In the genomic region with DNA sequence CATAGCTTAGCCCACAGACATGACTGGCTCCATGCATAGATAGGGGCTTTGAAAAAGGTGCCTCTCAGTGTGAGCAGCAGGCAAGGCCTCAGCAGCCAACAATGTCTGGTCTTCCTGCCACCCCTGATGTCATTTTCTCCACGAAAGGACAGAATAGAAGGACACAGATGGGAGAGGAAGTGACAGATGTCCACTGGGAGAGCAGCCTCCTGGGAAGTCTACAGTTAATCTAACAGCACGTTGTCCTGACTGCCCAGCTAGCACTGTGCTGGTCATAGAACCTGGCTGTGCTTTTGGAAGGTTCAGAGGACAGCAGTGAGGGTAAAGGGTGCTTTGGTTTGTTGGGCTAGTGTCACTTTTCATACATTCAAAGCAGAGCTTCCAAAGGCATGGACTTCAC, we compare ENCODE assay signal across 35 mouse cellular contexts. TPM values are rescaled to one million over a fixed set of nuclear protein-coding genes. Genes with fewer than 3 reads are reported as not detected.
DNase-seq lines count a peak whose midpoint lies in the region; ATAC-seq and TF ChIP-seq lines count a peak whose summit lies in the region.
"Had no signal": no experiment of that assay in that cellular context is flagged by ENCODE, and none has a peak within 500 bp of the region (broad histone marks: within the 10 kb centered on the region; RNA-seq: fewer than 3 reads in every experiment).

No protein-coding gene starts in this region.

- no peak for TF ChIP-seq CTCF in forebrain, postnatal 0 days (IDR thresholded peaks at IDR 0.05; ENCODE audit: low read depth)

- no peaks in the 10 kb centered on the region for H3K9me3 ChIP-seq in forebrain, postnatal 0 days (ENCODE audit: low read length)
- no peaks in the 10 kb centered on the region for H3K9me3 ChIP-seq in forebrain, embryonic 15.5 days
- no peaks in the 10 kb centered on the region for H3K9me3 ChIP-seq in heart, embryonic 11.5 days (replicated peaks; ENCODE audit: control insufficient read depth, low read length)
- no peaks in the 10 kb centered on the region for H3K9me3 ChIP-seq in embryonic facial prominence, embryonic 14.5 days (ENCODE audit: control insufficient read depth, low read length)
- H3K9me3 ChIP-seq in heart, embryonic 16.5 days (replicated peaks; ENCODE audit: control insufficient read depth, low read length) = no peaks in the 10 kb centered on the region
- H3K9me3 ChIP-seq: forebrain, embryonic 10.5 days; hindbrain, embryonic 13.5 days; limb, embryonic 10.5 days; limb, embryonic 15.5 days had no signal

- DNase-seq in forebrain, postnatal 0 days = no peak
- DNase-seq in heart, postnatal 25 days (ENCODE audit: low spot score) = no peak
- no peak for DNase-seq in embryonic facial prominence, embryonic 14.5 days (ENCODE audit: low spot score)
- DNase-seq in adrenal gland, postnatal 25 days = no peak
- no peak for DNase-seq in frontal cortex, postnatal 25 days (ENCODE audit: low spot score in 2 of 2)
- DNase-seq: adrenal gland, postnatal 14 days; cerebellum, adult 18-20 months; cerebellum, postnatal 10 days; gastrocnemius, postnatal 14 days; kidney, adult 8-10 months; kidney, postnatal 4 days; lung, adult 2 months; lung, postnatal 10 days; midbrain, embryonic 14.5 days; right cerebral cortex, adult 18-20 months; spleen, adult 18-20 months; thymus, postnatal 25 days had no signal

- no peak overlapping the region for H3K4me3 ChIP-seq in forebrain, postnatal 0 days (ENCODE audit: low read depth, low read length)
- H3K4me3 ChIP-seq in forebrain, embryonic 15.5 days = no peak overlapping the region
- H3K4me3 ChIP-seq in heart, embryonic 11.5 days (ENCODE audit: low read depth, low read length) = no peak overlapping the region
- no peak overlapping the region for H3K4me3 ChIP-seq in embryonic facial prominence, embryonic 14.5 days (ENCODE audit: low read depth, low read length)
- H3K4me3 ChIP-seq in heart, embryonic 16.5 days (ENCODE audit: low read length) = no peak overlapping the region
- H3K4me3 ChIP-seq: forebrain, embryonic 10.5 days; hindbrain, embryonic 13.5 days; limb, embryonic 10.5 days; limb, embryonic 15.5 days had no signal

- no peaks in the 10 kb centered on the region for H3K27me3 ChIP-seq in forebrain, postnatal 0 days (ENCODE audit: insufficient read depth, low read length)
- no peaks in the 10 kb centered on the region for H3K27me3 ChIP-seq in forebrain, embryonic 15.5 days
- H3K27me3 ChIP-seq in heart, embryonic 11.5 days (ENCODE audit: control insufficient read depth, insufficient read depth, low read length) = no peaks in the 10 kb centered on the region
- H3K27me3 ChIP-seq in embryonic facial prominence, embryonic 14.5 days (replicated peaks; ENCODE audit: control insufficient read depth, insufficient read depth, low read length) = no peaks in the 10 kb centered on the region
- H3K27me3 ChIP-seq in heart, embryonic 16.5 days (ENCODE audit: control insufficient read depth, insufficient read depth, low read length) = no peaks in the 10 kb centered on the region
- H3K27me3 ChIP-seq: hindbrain, embryonic 13.5 days; limb, embryonic 15.5 days; Patski had no signal

- no peak overlapping the region for H3K27ac ChIP-seq in forebrain, postnatal 0 days (ENCODE audit: low read depth, low read length)
- no peak overlapping the region for H3K27ac ChIP-seq in forebrain, embryonic 15.5 days (replicated peaks)
- peak overlapping the region; percentile 24; the same call in 1 of the 2 replicates for H3K27ac ChIP-seq in heart, embryonic 11.5 days (ENCODE audit: low read depth, low read length)
- peak overlapping the region; percentile 46; the same call in 1 of the 2 replicates for H3K27ac ChIP-seq in embryonic facial prominence, embryonic 14.5 days (replicated peaks; ENCODE audit: low read depth, low read length)
- H3K27ac ChIP-seq in heart, embryonic 16.5 days (ENCODE audit: low read length) = peak overlapping the region; percentile 85
- H3K27ac ChIP-seq: forebrain, embryonic 10.5 days; hindbrain, embryonic 13.5 days; kidney, postnatal 0 days; limb, embryonic 10.5 days; limb, embryonic 15.5 days; liver, embryonic 14.5 days; macrophage had no signal

- ATAC-seq in forebrain, postnatal 0 days = 0 out of 2 replicates have a peak, but pooled peaks have one; percentile 23
- ATAC-seq in forebrain, embryonic 15.5 days (replicated peaks) = no peak
- no peak for ATAC-seq in heart, embryonic 11.5 days (replicated peaks; ENCODE audit: insufficient number of reproducible peaks, low FRiP score, low TSS enrichment)
- ATAC-seq in embryonic facial prominence, embryonic 14.5 days (ENCODE audit: low read depth) = no peak
- ATAC-seq in heart, embryonic 16.5 days (replicated peaks; ENCODE audit: extremely low read depth, insufficient read depth, low FRiP score) = no peak
- ATAC-seq: forebrain, embryonic 16.5 days; intestine, embryonic 16.5 days; Patski had no signal

- WGBS in forebrain, postnatal 0 days = 45% methylated on average over 2 of the region's 2 CpGs
- WGBS in forebrain, embryonic 15.5 days = 44% methylated on average over 2 of the region's 2 CpGs
- WGBS in heart, embryonic 11.5 days (ENCODE audit: insufficient replicate concordance) = 46% methylated on average over 2 of the region's 2 CpGs
- WGBS in embryonic facial prominence, embryonic 14.5 days = 54% methylated on average over 2 of the region's 2 CpGs
- 36% methylated on average over 2 of the region's 2 CpGs for WGBS in heart, embryonic 16.5 days

- H3K4me1 ChIP-seq in forebrain, postnatal 0 days (ENCODE audit: insufficient read depth) = no peaks in the 10 kb centered on the region
- no peaks in the 10 kb centered on the region for H3K4me1 ChIP-seq in forebrain, embryonic 15.5 days
- peaks cover 27% of the 10 kb centered on the region for H3K4me1 ChIP-seq in heart, embryonic 11.5 days (ENCODE audit: control insufficient read depth, insufficient read depth, low read length)
- peaks cover 19% of the 10 kb centered on the region for H3K4me1 ChIP-seq in embryonic facial prominence, embryonic 14.5 days (ENCODE audit: control insufficient read depth, insufficient read depth, low read length)
- peaks cover 29% of the 10 kb centered on the region for H3K4me1 ChIP-seq in heart, embryonic 16.5 days (ENCODE audit: control insufficient read depth, insufficient read depth, low read length)
- H3K4me1 ChIP-seq: forebrain, embryonic 10.5 days; hindbrain, embryonic 13.5 days had no signal

- H3K36me3 ChIP-seq in forebrain, postnatal 0 days (ENCODE audit: insufficient read depth) = no peaks in the 10 kb centered on the region
- H3K36me3 ChIP-seq in forebrain, embryonic 15.5 days = no peaks in the 10 kb centered on the region
- no peaks in the 10 kb centered on the region for H3K36me3 ChIP-seq in heart, embryonic 11.5 days (ENCODE audit: control insufficient read depth, insufficient read depth, low read length)
- no peaks in the 10 kb centered on the region for H3K36me3 ChIP-seq in embryonic facial prominence, embryonic 14.5 days (ENCODE audit: control insufficient read depth, insufficient read depth, low read length)
- H3K36me3 ChIP-seq in heart, embryonic 16.5 days (ENCODE audit: control insufficient read depth, insufficient read depth) = no peaks in the 10 kb centered on the region
- H3K36me3 ChIP-seq: forebrain, embryonic 10.5 days; hindbrain, embryonic 13.5 days; limb, embryonic 10.5 days; limb, embryonic 15.5 days had no signal

- intact Hi-C loops in heart, postnatal 25 days (cut with DNase I) = no loop called here

- no peak overlapping the region for H3K4me2 ChIP-seq in forebrain, postnatal 0 days (ENCODE audit: low read depth)
- no peak overlapping the region for H3K4me2 ChIP-seq in forebrain, embryonic 15.5 days (replicated peaks)
- no peak overlapping the region for H3K4me2 ChIP-seq in heart, embryonic 11.5 days
- H3K4me2 ChIP-seq in embryonic facial prominence, embryonic 14.5 days (ENCODE audit: low read depth, low read length) = no peak overlapping the region
- peak overlapping the region; percentile 36 for H3K4me2 ChIP-seq in heart, embryonic 16.5 days (ENCODE audit: low read depth, low read length)
- H3K4me2 ChIP-seq: hindbrain, embryonic 13.5 days; limb, embryonic 15.5 days had no signal

- no peak overlapping the region for H3K9ac ChIP-seq in forebrain, postnatal 0 days
- no peak overlapping the region for H3K9ac ChIP-seq in forebrain, embryonic 15.5 days (replicated peaks)
- H3K9ac ChIP-seq in heart, embryonic 11.5 days (ENCODE audit: low read depth, low read length) = no peak overlapping the region
- no peak overlapping the region for H3K9ac ChIP-seq in embryonic facial prominence, embryonic 14.5 days (ENCODE audit: low read depth, low read length)
- H3K9ac ChIP-seq in heart, embryonic 16.5 days (ENCODE audit: low read length) = peak overlapping the region; percentile 41; the same call in 1 of the 2 replicates
- H3K9ac ChIP-seq: hindbrain, embryonic 13.5 days; limb, embryonic 15.5 days; liver, embryonic 14.5 days had no signal

RNA-seq across cellular contexts. Expression of gene Ckmt2, which starts 1.1 kb away (rescaled TPM):
- total RNA-seq in forebrain, postnatal 0 days (2014; rRNA removed) = 0.14 TPM in 1 of 2 replicates, not detected in the other
- polyA plus RNA-seq in forebrain, postnatal 0 days (2015; fragmentation: Nextera tagmentation; extraction: Ambion mirVana) = not detected in 2 replicates
- not detected in 2 replicates for polyA plus RNA-seq in forebrain, embryonic 15.5 days (2015; fragmentation: Nextera tagmentation; extraction: Ambion mirVana)
- 9.4 and 9.9 TPM in 2 replicates for polyA plus RNA-seq in heart, embryonic 11.5 days (2014; fragmentation: Nextera tagmentation; extraction: Ambion mirVana)
- total RNA-seq in heart, postnatal 25 days (2021) = 1,000 to 10,000 TPM; 2,662 to 2,666 TPM
- 6.4 and 17.7 TPM in 2 replicates for polyA plus RNA-seq in embryonic facial prominence, embryonic 14.5 days (2014; fragmentation: Nextera tagmentation; extraction: Ambion mirVana)
- polyA plus RNA-seq in heart, embryonic 16.5 days (2015; fragmentation: Nextera tagmentation; extraction: Ambion mirVana) = 83.5 and 94.8 TPM in 2 replicates
- total RNA-seq in adrenal gland, postnatal 25 days (2021) = not detected in 2 replicates
- total RNA-seq: adrenal gland, postnatal 14 days; left cerebral cortex, postnatal 10 days; MEL; monocyte, adult 5-6 weeks had no signal
- polyA plus RNA-seq: cortical plate, adult 2 months; forebrain, embryonic 10.5 days; forebrain, embryonic 16.5 days; limb, embryonic 10.5 days; liver, embryonic 14.5 days; macrophage; midbrain, embryonic 14.5 days; neural tube, embryonic 14.5 days; Patski had no signal

Comparison
In these comparisons a context has a peak if more than half of its experiments do, and no peak if none do; other contexts are left out.
1. H3K27ac ChIP-seq: peak in heart, embryonic 11.5 days (single experiment), embryonic facial prominence, embryonic 14.5 days (single experiment) and heart, embryonic 16.5 days (single experiment); none in forebrain, postnatal 0 days (single experiment) and forebrain, embryonic 15.5 days (single experiment).